Mouse (Mus musculus) liver (tissue): ENCODE measurements around the gene Rbfox1.

ENCODE experiments used
- DNase-seq: peaks from one replicate; pipeline ENCODE4 v3.0.0-alpha.2; 2020; ENCODE audit warnings: mixed read lengths

The Rbfox1 gene

DNA sequence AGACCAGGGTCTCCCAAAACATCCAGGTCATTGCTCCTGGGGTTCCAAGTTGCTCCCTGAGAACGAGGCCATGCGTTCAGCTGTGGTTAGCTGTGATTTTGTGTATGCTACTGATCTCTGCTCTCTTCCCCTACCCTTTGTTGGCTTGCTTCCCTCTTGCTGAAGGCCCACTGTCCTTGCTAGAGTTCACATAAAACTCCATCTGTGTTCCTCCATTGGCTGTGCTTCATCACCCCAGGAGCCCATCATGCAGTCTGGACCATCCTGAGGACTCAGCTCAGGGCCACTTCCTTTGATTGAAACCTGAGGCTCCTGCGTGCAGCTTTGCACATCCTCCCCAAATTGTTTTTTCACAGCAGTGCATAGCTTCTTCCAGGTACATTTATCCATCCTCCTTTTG is 600.5 kb downstream of the Rbfox1 start:
- DNase-seq: no peak

DNA sequence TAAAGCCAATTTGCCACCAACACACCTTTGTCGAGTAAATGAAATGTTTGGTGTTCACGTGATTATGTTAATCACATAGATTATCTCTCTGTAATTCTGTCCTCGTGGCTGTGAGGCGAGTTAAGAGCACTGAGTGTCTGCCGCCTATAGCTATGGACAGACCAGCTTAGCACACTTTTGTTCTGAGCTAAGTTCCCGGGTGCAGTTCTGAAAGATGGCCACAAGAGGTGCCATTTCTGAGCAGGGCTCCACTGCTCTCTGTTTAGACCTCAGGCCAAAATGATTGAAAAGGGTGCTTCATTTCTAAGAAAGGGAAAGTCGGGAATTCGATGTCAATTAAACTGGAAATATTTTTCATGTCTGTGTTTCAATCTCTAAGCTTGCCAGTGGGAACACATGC is 617.1 kb downstream of the Rbfox1 start:
- DNase-seq: no peak

DNA sequence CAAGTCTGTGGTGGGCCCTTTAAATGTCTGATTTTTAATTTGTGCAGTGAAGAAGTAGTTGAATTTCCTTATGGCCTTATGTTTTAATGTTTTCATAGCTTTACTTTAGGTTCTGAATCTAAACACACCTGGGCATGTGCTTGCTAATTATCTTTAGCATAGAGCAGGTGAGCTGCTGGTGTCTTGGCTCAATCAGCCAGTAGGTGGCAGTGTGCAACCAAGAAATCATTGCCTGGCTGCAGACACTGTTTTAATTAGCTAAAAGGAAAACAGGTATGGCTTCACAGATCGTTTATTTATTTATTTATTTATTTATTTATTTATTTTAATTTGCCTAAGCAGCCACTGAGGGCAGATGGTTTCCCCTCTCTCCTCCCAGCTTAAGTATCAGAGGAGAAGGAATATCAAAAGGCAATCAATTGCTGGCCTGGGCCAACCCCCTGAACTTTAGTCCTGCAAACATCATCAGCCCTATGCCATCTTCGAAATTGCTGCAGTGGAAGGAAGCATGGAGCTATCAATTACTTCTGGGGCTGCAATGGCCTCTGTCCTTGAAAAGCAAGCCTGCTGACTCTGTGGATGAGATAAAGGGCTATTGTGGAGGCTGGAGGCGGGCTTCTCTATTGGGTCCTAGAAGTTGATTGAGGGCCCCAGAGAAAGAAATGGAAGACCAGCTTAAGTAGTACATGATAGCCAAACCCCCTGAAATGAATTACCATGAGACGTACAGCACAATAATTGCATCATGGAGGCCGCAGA is 618.6 kb downstream of the Rbfox1 start:
- DNase-seq: peak; percentile 23

GRCm38 (mm10) chr16:6508924-6509323 is 623.8 kb downstream of the Rbfox1 start:
- DNase-seq: no peak

DNA sequence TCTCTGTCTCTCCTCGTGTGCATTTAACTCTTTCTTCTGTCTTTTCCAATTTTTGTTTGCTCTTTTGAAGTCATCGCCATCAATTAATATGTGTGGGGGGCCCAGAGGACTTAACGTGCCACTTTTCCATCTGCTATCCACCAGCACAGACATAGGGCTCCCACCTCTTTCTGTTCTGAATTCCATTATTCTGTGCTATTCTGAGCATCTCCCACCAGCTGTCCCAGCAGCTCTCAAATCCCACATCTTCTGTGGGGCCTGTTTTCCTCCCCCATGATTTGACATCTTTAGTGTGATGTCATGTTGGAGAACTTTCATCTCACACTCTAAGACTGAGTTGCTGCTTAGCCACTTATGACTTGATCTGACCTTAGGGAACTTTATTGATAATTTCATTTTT is 634.3 kb downstream of the Rbfox1 start:
- DNase-seq: no peak

DNA sequence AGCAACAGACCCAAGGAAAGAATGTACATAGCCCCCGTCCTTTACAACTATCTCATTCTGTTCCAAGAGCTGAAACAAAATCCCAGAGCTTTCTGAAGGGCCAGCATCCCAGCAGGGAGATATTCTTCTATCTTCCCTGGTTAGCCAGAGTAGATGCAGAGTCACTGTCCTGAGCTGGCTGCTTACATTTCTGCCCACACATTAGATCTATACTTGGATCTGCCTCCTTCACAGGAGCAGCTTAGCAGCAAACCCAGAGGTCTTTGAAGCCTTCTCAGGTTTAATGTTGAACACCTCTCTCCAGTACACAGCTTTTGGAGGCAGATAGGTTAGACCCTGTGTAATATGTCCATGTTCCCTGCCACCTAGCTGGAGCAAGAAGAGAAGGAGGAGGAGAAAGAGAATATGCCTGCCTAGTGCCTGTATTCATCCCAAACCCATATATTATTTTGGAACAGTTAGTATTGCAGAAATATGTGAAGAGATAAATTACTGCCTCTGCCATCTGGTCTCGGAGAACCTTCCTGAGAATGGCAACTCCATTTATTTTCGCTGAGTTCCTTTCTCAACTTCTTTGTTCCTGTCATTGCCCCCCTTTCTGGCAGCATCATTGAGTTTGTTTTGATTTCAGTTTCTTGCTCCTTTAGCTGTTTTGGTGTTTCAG is 640.5 kb downstream of the Rbfox1 start:
- DNase-seq: no peak

- no peak for DNase-seq
Measured at GRCm38 (mm10) chr16:6531459-6531858, 646.3 kb downstream of the Rbfox1 start.

- DNase-seq: no peak
Measured at GRCm38 (mm10) chr16:6532077-6532995, 647.2 kb downstream of the Rbfox1 start.

DNA sequence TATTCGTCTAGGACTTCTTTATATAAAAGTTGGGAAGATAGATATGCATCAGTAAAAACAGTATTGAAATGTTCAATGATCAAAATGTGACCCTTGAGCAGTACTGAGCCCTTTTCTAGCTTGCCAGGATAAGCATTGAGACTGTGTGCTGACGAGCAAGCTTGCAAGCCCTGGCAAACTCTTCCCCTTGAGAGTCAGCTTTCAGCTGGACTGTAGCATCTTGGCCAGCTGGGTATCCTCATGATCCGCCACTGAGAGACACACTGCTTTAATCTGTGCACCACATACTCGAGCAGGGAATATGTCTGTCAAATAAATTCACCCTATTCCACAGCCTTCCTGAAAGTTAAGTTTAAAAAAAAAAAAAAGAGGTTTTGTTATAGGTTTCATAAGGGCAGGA is 670.6 kb downstream of the Rbfox1 start:
- no peak for DNase-seq

DNA sequence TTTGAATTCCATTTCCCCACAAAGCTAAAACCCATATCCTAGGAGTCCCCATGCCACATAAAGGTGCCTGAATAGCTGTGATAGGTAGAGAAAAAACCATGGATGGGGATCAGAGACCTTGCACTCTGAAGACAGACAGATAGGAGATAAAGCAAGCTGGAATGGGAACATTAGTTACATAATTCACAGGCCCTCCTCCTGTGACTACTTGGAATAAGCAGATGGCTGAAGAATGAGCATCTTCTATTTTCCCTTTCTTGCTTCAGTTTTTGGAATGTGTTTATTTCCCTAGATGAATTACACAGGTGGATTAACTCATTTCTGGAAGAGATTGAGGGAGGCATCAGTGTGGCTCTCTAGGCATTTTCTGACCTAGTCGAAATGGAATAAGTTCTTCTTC is 672.6 kb downstream of the Rbfox1 start:
- DNase-seq: no peak

DNA sequence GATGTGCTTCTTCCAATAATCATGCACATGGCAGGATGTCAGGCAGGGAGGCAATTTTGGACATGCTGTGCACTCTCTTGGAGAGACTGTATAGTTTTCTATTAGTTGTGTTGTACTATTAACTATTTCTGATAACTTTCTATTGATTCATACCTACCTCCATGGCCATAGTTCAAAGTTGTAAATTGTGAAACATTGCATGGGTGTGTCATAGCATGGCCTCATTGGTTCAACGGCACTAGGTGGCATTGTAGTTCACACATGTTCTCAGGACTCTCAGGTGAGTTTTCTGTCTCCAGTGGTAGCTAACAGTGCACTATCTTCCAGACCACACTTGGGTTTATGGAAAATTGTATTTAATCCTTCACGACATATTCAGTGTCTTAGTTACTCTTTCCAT is 699.5 kb downstream of the Rbfox1 start:
- DNase-seq: no peak

DNA sequence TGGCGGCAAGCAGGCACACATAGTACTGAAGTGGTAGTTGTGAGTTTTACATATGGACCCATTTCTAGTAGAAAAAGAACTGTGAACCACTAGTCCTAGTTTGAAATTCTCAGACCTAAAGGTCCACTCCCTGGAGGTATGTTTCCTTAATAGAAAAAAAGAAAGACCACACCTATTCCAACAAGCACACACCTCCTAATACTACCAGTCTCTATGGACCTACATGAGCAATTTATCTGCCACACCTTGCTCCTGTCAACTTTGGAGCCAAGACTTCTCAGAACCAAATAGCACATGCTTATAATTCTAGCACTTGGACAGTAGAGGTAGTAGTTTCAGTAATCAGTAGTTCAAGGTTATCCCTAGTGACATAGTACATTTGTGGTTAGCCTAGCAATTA is 700.0 kb downstream of the Rbfox1 start:
- no peak for DNase-seq

DNA sequence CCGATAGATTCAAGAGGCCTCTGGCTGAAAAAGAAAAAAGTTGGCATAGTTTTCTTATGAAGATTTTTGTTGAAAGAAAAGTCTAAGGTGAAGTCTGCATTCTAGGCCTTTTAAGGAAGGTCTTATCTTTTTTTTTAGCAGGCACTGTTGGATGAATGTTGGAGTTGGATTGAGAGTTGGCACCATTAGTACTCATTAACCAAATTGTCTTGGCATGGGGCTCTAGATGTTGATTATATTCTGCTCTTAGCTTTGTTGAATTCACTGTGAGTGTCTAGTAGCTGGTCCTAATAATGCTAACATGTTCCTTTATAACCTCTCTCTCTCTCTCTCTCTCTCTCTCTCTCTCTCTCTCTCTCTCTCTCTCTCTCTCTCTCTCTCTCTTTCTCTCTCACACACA is 731.4 kb downstream of the Rbfox1 start:
- no peak for DNase-seq

DNA sequence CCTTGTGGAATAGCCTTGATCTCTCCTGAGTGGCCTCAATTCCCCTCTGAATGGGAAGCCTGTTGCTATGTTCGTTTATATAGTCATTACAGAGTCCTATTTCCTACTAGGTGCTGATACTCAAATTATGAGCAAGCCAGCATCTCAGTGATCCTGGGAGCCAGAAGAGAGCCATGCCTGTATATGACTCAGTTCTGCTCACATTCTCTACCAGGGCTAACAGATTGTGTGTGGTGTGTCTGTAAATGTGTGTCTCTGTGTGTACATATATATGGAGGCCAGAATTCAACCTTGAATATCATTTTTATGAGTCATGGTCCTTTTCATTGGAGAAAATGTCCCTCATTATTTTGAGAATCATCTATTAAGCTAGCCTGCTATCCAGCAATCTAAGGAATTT is 755.2 kb downstream of the Rbfox1 start:
- no peak for DNase-seq

DNA sequence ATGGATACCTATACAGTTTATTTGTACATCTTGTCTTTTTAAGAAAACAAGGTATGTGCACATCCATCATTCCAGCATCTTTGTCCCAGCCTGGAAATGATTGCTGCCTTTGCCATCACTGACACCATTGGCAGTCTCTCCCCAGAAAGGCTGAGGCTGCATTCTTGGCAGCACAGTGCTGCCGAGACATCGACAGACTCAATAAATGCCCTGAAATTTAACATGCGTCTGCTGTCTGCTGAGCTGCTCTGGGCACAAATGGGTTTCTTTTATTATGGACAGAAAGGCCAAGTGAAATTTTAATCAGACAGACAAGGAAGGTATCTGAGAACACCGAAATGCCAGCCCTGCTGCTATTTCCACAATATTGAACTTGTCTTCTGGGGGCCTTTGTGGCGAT is 761.8 kb downstream of the Rbfox1 start:
- DNase-seq: no peak

GRCm38 (mm10) chr16:6648753-6649152 is 763.6 kb downstream of the Rbfox1 start:
- no peak for DNase-seq

GRCm38 (mm10) chr16:6658594-6658993 is 773.4 kb downstream of the Rbfox1 start:
- DNase-seq: no peak

DNA sequence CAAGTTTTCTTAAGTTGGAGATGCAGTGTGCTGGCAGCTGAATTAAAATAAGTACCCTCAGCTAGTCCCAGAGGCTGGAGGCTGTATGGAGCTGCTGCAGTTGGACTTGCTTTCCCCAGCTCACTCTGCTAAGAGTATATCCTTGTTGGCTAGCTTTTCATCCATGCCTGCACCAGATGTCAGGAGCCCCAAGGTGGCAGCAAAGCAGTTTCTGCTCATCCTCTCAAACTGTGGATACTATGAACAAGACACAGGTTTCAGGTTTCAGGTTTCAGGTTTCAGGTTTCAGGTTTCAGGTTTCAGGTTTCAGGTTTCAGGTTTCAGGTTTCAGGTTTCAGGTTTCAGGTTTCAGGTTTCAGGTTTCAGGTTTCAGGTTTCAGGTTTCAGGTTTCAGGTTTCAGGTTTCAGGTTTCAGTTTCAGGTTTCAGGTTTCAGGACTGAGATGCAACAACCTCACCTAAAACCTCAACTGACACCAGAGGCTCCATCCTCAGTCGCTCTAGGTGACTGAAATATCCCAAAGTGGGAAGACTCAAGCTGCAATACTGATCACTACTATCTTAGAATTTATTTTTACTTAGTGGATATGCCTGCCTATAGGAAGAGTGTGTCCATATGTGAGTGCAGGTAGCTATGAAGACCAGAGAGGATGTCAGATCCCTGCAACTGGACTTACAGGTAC is 801.1 kb downstream of the Rbfox1 start:
- no peak for DNase-seq

DNA sequence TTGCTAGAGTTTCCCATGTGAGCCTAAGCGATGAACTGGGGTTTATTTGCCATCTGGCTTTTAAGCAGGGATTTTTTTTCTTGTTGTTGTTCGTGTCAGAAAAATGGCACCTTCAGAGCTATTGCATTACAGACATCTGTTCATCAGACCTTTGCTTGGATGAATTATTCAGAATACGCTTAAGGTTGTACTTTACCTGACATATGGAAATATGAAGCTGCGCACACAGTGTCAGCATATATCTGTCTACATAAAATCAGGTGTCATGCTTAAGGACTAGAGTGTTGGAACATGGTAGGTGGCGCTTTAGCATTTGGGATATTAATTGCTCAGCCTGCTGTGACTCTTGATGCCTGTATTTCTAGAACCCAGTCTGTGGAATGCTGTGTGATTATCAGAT is 819.7 kb downstream of the Rbfox1 start:
- DNase-seq: no peak

DNA sequence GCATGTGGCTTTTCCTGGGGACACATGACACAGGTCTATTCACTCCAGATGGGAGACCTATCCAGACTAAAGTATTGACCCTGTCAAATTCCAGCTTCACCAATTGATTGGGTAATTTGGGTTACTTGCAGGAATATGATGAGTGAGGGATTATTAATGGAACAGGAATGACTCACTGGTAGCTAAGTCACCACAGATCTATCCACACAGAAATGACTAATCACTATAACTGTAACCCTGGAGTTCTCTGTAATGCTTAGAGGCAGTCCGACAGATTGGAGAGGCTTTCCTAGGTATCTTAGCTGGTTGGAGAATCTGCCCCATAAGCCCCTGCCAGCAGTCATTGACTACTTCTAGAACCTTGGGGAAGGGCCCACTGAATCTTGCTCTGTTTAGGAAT is 827.2 kb downstream of the Rbfox1 start:
- no peak for DNase-seq

GRCm38 (mm10) chr16:6715245-6715644 is 830.1 kb downstream of the Rbfox1 start:
- no peak for DNase-seq

DNA sequence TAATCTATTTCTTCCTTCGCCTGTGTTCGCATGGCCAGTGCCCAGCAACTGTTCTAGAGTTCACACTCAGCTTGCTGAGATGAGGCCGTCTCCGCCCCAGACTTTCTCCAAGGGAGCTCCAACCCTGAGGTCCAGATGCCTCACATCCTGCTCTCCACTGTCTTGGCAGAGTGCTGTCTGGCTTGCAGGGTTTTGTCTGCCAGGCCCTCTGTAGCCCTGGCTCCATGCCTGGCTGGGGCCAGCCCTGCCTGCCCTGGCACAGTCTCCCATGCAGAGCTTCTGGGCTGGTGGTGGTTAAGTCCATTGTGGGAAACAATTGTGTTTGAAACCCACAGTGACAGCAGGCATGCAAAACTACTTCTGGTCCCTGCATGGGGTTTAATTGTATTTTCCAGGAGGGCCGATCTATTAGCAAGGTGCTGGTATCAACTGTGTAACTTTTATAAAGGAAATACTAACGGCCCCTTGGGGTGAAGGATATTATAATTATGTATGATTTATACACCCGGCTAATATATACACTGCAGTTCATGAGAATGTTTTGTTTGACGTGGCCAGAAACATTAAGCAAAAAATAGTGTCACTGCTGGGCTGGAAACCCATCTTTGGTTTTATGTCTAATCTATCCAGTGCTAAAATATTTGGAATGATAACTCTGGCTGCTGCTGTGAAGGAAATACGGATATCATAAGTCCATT is 831.2 kb downstream of the Rbfox1 start:
- DNase-seq: no peak
